Mouse (Mus musculus): ENCODE measurements around the gene Gstp3. TPM values are rescaled to one million over a fixed set of nuclear protein-coding genes. Genes with fewer than 3 reads are reported as not detected.
A peak's percentile ranks its signal among the peaks of the same experiment; 100 is the strongest.

Gstp3 gene
- polyA plus RNA-seq, 1 experiment from 2014 or later: not detected

DNA sequence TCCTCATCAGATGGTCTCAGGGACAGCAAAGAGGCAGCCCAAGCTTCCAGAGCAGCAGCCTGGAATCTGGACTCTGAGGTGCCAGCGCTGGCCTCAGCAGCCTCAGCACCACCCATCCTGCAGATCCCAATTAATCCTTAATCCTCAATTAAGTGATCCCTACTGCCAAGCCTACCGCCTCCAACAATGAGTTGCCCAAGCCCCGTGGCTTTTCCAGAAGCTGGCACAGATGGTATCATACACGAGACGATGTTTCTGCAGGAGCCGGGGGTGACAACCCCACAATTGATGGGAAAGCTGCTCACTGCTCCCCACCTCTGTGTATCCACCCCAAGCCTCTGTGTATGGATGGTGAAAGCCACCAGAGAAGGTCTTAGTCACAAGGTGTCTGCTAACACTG is 29.8 kb upstream of the Gstp3 start:
- Histone ChIP-seq H3K4me2 (no peak overlapping the region), H3K36me3 (no peaks in the 10 kb centered on the region), H3K9me3 (no peaks in the 10 kb centered on the region), H3K4me1 (replicated peaks) (0 out of 2 replicates have a peak, but pooled peaks cover 1% of the 10 kb centered on the region), H3K27me3 (peaks cover 15% of the 10 kb centered on the region), H3K27ac (no peak overlapping the region), H3K4me3 (replicated peaks) (no peak overlapping the region), H3K9ac (replicated peaks) (no peak overlapping the region)
- WGBS: 74% methylated on average over 6 of the region's 6 CpGs
- ATAC-seq (ENCODE audit: insufficient number of reproducible peaks, insufficient read depth, low FRiP score, low TSS enrichment, low read depth): no peak

DNA sequence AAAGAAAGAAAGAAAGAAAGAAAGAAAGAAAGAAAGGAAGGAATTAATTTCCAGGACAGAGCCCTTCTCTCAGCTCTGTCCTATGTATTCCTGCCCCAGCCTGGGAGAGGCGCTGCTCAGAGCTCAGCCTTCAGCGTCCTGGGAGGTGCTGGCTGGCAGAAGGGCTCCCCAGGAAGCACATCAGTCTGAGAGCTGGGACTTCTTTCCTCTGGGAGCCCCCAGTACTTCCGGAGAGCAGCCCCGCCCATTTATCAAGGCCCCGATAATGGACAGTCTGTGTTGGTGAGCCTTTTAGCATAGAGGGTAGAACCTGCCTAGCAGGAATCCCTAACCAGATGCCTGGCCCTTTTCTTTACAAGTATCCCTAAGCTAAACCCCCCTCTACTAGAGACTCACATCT is 28.8 kb upstream of the Gstp3 start:
- H3K27me3 ChIP-seq: peaks cover 17% of the 10 kb centered on the region
- no peak overlapping the region for H3K27ac ChIP-seq
- WGBS: 39% methylated on average over 5 of the region's 5 CpGs
- 0 out of 2 replicates have a peak, but pooled peaks cover 7% of the 10 kb centered on the region for H3K4me1 ChIP-seq (replicated peaks)
- H3K4me3 ChIP-seq (replicated peaks): no peak overlapping the region
- no peaks in the 10 kb centered on the region for H3K36me3 ChIP-seq
- ATAC-seq (ENCODE audit: insufficient number of reproducible peaks, insufficient read depth, low FRiP score, low TSS enrichment, low read depth): no peak
- no peak overlapping the region for H3K4me2 ChIP-seq
- H3K9me3 ChIP-seq: no peaks in the 10 kb centered on the region
- H3K9ac ChIP-seq (replicated peaks): no peak overlapping the region

DNA sequence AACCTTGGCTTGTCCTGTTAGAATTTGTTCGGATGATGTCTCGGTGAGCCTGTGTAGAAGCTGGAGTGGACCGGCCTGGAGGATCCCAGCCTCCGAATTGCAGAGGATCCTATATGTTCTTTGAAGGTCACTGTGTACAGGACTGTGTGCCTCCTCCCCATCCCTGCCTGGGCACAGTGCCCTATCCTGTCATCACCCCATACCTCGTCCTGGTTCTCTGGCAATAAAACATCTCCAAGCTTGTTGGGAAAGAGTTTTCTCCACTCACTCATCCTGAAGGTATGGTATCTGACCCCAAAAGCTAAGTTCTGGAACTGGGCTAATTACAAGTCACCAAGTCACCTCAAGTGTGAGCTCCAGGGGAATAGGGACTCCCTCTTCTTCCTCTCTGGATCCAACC is 27.7 kb upstream of the Gstp3 start:
- H3K27me3 ChIP-seq: peaks cover 22% of the 10 kb centered on the region
- no peak overlapping the region for H3K4me3 ChIP-seq (replicated peaks)
- no peaks in the 10 kb centered on the region for H3K9me3 ChIP-seq
- 0 out of 2 replicates have a peak, but pooled peaks cover 7% of the 10 kb centered on the region for H3K4me1 ChIP-seq (replicated peaks)
- H3K9ac ChIP-seq (replicated peaks): no peak overlapping the region
- WGBS: 89% methylated on average over 5 of the region's 5 CpGs
- no peak overlapping the region for H3K4me2 ChIP-seq
- no peak overlapping the region for H3K27ac ChIP-seq
- H3K36me3 ChIP-seq: no peaks in the 10 kb centered on the region
- no peak for ATAC-seq (ENCODE audit: insufficient number of reproducible peaks, insufficient read depth, low FRiP score, low TSS enrichment, low read depth)

DNA sequence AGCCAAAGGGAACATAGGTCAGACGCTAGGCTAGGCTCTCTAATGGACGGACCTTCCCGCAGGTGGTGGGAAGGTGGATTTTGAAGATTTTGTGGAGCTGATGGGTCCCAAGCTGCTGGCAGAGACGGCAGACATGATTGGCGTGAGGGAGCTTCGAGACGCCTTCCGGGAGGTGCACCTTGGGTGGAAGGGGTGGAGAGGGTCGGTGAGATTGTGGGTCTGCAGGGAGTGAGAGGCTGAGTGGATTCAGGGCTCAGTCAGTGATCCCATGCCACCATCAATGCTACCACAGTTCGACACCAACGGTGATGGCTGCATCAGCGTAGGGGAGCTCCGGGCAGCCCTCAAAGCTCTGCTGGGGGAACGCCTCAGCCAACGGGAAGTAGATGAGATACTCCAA is 26.8 kb upstream of the Gstp3 start:
- Histone ChIP-seq H3K27me3 (peaks cover 22% of the 10 kb centered on the region), H3K4me1 (replicated peaks) (0 out of 2 replicates have a peak, but pooled peaks cover 7% of the 10 kb centered on the region), H3K9me3 (no peaks in the 10 kb centered on the region), H3K36me3 (no peaks in the 10 kb centered on the region), H3K27ac (no peak overlapping the region), H3K4me3 (replicated peaks) (no peak overlapping the region), H3K9ac (replicated peaks) (no peak overlapping the region), H3K4me2 (no peak overlapping the region)
- ATAC-seq (ENCODE audit: insufficient number of reproducible peaks, insufficient read depth, low FRiP score, low TSS enrichment, low read depth): no peak
- WGBS: 91% methylated on average over 15 of the region's 15 CpGs

DNA sequence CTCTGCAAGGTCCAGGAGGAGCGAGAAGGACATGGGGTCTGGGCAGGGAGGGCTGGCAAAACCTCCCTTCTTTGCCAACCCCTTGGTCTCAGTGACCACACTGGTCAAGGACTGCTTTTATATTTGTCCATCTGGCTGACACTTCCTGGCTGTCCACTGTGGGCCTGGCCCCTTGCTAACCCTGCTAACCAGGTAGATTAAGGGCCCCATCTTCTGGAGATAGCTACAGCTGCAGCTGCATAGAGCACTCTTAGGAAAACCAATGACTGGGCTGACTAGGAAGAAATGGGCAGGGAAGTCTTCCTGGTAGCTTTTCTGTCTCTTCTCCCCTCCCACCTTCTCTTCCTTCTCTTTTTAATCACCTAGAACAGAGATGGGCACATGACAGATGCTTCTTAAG is 25.6 kb upstream of the Gstp3 start:
- no peaks in the 10 kb centered on the region for H3K9me3 ChIP-seq
- peaks cover 22% of the 10 kb centered on the region for H3K27me3 ChIP-seq
- no peak overlapping the region for H3K9ac ChIP-seq (replicated peaks)
- H3K27ac ChIP-seq: no peak overlapping the region
- WGBS: 86% methylated on average over 1 of the region's 1 CpGs
- 0 out of 2 replicates have a peak, but pooled peaks cover 7% of the 10 kb centered on the region for H3K4me1 ChIP-seq (replicated peaks)
- H3K36me3 ChIP-seq: no peaks in the 10 kb centered on the region
- H3K4me3 ChIP-seq (replicated peaks): no peak overlapping the region
- no peak for ATAC-seq (ENCODE audit: insufficient number of reproducible peaks, insufficient read depth, low FRiP score, low TSS enrichment, low read depth)
- no peak overlapping the region for H3K4me2 ChIP-seq

DNA sequence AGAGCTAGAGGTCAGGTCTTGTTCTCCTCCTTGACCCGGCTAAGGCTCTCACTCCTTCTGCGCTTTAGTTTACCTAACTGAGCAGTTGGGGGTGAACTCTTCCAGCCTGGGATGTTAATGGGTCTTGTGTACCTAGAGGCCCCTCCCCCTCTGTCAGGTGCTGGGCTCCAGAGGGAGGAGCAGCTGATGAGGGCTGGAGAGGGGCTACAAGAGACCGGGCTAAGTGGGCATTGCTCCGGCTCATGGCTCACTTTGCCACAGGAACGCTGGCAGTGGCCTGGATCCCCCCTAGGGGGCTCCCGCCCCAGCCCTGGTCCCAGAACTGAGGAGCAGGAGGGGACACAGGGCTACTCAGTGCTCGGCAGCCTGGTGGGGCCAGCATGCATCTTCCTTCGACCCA is 24.5 kb upstream of the Gstp3 start:
- no peak overlapping the region for H3K27ac ChIP-seq
- 0 out of 2 replicates have a peak, but pooled peaks cover 7% of the 10 kb centered on the region for H3K4me1 ChIP-seq (replicated peaks)
- H3K9me3 ChIP-seq: no peaks in the 10 kb centered on the region
- H3K4me3 ChIP-seq (replicated peaks): no peak overlapping the region
- H3K27me3 ChIP-seq: peaks cover 17% of the 10 kb centered on the region; the same call in 1 of the 2 replicates
- 0 out of 2 replicates have a peak overlapping the region, but pooled peaks have one; percentile 5 for H3K4me2 ChIP-seq
- ATAC-seq (ENCODE audit: insufficient number of reproducible peaks, insufficient read depth, low FRiP score, low TSS enrichment, low read depth): no peak
- 28% methylated on average over 8 of the region's 8 CpGs for WGBS
- H3K36me3 ChIP-seq: no peaks in the 10 kb centered on the region
- H3K9ac ChIP-seq (replicated peaks): no peak overlapping the region

DNA sequence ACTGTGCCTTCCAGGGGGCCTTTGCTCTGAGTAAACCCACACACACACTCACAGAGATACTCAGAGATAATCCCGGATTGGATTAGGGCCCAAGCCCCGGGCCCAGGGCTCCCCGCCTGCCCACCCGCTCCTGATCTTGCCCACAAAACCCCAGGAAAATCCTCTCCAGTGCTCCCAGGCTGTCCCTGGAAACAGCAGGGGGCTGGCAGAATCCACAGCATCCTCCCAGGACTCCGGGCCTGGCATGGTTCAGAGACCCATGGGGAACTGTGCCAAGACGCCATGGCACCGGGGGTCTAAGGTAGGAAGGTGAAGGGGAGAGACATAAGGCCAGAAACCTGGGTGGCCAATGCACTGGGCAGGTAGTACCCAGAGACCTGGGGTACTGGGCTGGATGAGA is 23.9 kb upstream of the Gstp3 start:
- Histone ChIP-seq H3K36me3 (no peaks in the 10 kb centered on the region), H3K9me3 (no peaks in the 10 kb centered on the region), H3K9ac (replicated peaks) (no peak overlapping the region), H3K27me3 (peaks cover 17% of the 10 kb centered on the region; the same call in 1 of the 2 replicates), H3K4me3 (replicated peaks) (no peak overlapping the region), H3K4me2 (no peak overlapping the region), H3K27ac (no peak overlapping the region), H3K4me1 (replicated peaks) (0 out of 2 replicates have a peak, but pooled peaks cover 7% of the 10 kb centered on the region)
- 77% methylated on average over 7 of the region's 7 CpGs for WGBS
- no peak for ATAC-seq (ENCODE audit: insufficient number of reproducible peaks, insufficient read depth, low FRiP score, low TSS enrichment, low read depth)

DNA sequence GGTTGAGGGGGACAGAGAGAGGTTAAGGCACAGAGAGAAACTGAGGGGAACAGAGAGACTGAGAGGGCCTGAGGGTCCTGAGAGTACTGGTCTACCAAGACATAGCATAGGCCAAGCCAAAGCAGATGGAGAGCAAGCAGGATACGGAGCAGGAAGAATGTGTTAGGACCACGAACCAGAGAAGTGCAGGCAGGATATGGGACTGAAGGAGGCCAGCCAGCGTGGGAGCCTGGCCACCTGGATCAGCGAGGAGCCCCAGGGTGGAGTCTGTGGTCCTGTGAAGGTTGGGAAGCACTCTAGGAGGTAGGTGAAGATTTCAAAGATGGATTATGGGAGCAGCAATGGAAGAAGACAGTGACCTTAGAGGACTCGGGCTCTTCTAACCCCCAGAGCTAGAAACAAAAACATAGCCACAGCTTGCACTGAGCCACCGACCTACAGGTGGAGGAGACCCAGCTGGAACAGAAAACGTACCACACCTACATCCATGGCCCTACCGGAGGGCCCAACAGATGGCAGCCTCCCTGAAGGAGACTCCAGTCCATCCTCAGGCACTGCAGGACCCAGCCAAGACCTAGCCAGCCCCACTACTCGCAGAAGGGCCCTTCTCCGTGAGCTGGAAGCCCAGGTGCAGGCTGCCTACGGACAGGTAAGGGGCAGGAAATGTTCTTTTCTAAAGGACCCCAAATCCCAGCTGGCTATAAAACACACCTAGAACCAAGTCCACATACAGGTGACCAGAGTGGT is 23.0 kb upstream of the Gstp3 start:
- H3K27ac ChIP-seq: no peak overlapping the region
- H3K9ac ChIP-seq (replicated peaks): no peak overlapping the region
- WGBS: 83% methylated on average over 11 of the region's 11 CpGs
- no peak overlapping the region for H3K4me3 ChIP-seq (replicated peaks)
- 0 out of 2 replicates have a peak, but pooled peaks cover 7% of the 10 kb centered on the region for H3K4me1 ChIP-seq (replicated peaks)
- H3K27me3 ChIP-seq: peaks cover 17% of the 10 kb centered on the region; the same call in 1 of the 2 replicates
- H3K4me2 ChIP-seq: no peak overlapping the region
- H3K9me3 ChIP-seq: no peaks in the 10 kb centered on the region
- no peaks in the 10 kb centered on the region for H3K36me3 ChIP-seq
- ATAC-seq (ENCODE audit: insufficient number of reproducible peaks, insufficient read depth, low FRiP score, low TSS enrichment, low read depth): no peak

DNA sequence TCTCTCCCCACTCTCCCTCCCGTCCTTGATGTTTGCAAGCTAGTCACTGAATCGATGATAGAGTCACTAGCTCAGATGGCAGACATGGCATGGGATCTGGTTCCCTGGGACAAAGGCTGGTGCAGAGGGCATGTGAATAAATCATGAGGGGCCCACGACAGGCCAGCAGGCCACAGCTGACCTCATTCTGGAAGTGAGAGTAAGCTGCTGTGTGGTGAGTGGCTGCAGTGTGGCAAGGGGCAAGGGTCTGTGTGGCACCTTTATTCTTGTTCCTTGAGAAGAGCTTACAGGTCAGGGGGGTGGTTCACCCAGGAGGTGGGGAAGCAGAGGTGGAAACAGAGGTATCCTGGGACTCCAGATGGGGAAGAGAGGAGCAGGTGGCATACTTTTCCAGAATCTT is 22.0 kb upstream of the Gstp3 start, which contains the start of gene Cabp2:
Cabp2 (plus strand) TSS at position 185 of the 400 bp plus-strand sequence.
- 0 out of 2 replicates have a peak, but pooled peaks cover 7% of the 10 kb centered on the region for H3K4me1 ChIP-seq (replicated peaks)
- no peak within 1 kb of the TSS for H3K9ac ChIP-seq (replicated peaks)
- no peak within 1 kb of the TSS for H3K27ac ChIP-seq
- WGBS: 69% methylated on average over 3 of the region's 3 CpGs
- ATAC-seq (ENCODE audit: insufficient number of reproducible peaks, insufficient read depth, low FRiP score, low TSS enrichment, low read depth): no peak
- H3K27me3 ChIP-seq: peaks cover 17% of the 10 kb centered on the region; the same call in 1 of the 2 replicates
- no peak within 1 kb of the TSS for H3K4me3 ChIP-seq (replicated peaks)
- no peaks in the 10 kb centered on the region for H3K9me3 ChIP-seq
- no peaks in the 10 kb centered on the region for H3K36me3 ChIP-seq
- H3K4me2 ChIP-seq: no peak within 1 kb of the TSS

DNA sequence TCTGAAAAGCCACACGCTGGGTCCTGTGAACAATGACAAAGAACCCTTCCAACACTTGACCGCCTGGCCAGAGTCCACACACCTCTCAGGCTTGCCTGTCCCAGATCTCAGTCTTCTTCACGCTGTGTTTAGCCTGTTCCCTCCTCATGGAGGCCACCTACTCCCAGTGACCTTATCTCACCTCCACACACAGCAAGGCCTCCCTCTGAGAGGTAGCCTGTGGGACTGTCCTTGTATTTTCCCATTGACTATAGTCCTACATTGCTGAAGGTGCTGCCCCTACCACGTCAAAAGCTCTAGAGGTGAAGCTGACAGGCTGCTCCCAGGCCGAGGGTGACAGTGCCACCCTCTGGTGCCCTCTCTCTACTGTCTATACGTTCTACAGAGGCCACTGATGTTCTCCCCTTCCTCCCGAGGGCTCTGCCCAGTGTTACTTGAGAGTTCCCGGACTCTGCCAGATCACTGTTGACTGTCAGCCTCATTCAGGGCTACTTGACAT is 21.2 kb upstream of the Gstp3 start:
- no peaks in the 10 kb centered on the region for H3K9me3 ChIP-seq
- H3K4me3 ChIP-seq (replicated peaks): no peak overlapping the region
- 0 out of 2 replicates have a peak, but pooled peaks cover 7% of the 10 kb centered on the region for H3K4me1 ChIP-seq (replicated peaks)
- no peak overlapping the region for H3K27ac ChIP-seq
- peaks cover 11% of the 10 kb centered on the region; the same call in 1 of the 2 replicates for H3K27me3 ChIP-seq
- no peak for ATAC-seq (ENCODE audit: insufficient number of reproducible peaks, insufficient read depth, low FRiP score, low TSS enrichment, low read depth)
- WGBS: 60% methylated on average over 8 of the region's 8 CpGs
- no peaks in the 10 kb centered on the region for H3K36me3 ChIP-seq
- no peak overlapping the region for H3K9ac ChIP-seq (replicated peaks)
- no peak overlapping the region for H3K4me2 ChIP-seq

DNA sequence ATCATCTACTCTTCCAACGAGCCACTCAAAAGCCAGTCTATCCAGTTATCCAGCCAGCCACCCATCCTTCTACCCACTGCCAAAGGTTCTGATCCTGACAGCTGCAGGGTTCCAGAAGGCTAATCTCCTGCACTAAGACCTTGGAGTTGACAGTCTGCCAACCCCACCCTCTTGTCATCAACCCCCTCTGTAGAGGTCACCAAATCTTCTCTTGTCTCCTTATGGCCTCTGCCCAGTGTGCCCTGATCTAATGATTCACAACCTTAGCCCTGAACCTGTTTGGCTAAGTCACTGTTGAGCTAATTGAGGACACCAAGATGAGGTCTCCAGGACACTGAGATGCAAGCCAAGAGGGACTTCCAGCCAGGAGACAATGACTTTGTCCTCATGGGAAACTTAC is 20.2 kb upstream of the Gstp3 start:
- no peaks in the 10 kb centered on the region for H3K9me3 ChIP-seq
- 79% methylated on average over 1 of the region's 1 CpGs for WGBS
- ATAC-seq (ENCODE audit: insufficient number of reproducible peaks, insufficient read depth, low FRiP score, low TSS enrichment, low read depth): no peak
- H3K36me3 ChIP-seq: no peaks in the 10 kb centered on the region
- no peak overlapping the region for H3K4me3 ChIP-seq (replicated peaks)
- no peak overlapping the region for H3K27ac ChIP-seq
- peaks cover 8% of the 10 kb centered on the region; the same call in 1 of the 2 replicates for H3K27me3 ChIP-seq
- H3K4me2 ChIP-seq: no peak overlapping the region
- H3K4me1 ChIP-seq (replicated peaks): 0 out of 2 replicates have a peak, but pooled peaks cover 7% of the 10 kb centered on the region
- no peak overlapping the region for H3K9ac ChIP-seq (replicated peaks)
